Mouse (Mus musculus): ENCODE measurements at regions not wholly inside any gene's neighbourhood (a gene's known extent, or its start where the extent isn't known, plus 50 kb on each side); places are given as distances from the start of the nearest gene placed in this dataset.

DNA sequence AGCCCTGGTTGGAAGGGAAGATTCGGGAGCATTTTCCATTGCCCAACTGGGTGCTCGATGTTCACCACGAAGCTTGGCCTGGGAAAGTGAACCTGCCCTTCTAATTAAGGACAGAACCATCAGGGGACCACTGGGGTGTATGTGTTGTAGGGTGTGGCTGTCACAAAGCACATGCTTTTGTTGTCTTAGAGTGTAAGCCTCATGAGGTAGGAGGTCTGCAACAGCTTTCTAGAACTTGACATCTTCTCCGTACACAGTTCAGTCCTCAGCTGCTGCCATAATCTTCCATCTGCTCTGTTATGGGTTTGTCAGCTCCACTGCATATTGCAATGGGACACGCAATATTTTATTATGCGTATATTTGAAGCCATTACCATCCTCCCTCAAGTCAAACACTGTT lies 127.9 kb upstream of the Jag1 start:
- TF ChIP-seq CTCF (IDR thresholded peaks at IDR 0.05; ENCODE audit: low read depth) (no peak), EP300 (optimal IDR thresholded peaks at IDR 0.05) (no peak)

Measured in stomach, postnatal 0 days (tissue).